Mouse (Mus musculus) ES-E14 (cell line): ENCODE data around the gene Cdkn2aip.

ENCODE experiments used
- CHD2 ChIP-seq: IDR thresholded peaks from 2 replicates; pipeline ENCODE4 v1.6.1; 2014; ENCODE audit warnings: mild to moderate bottlenecking, low read depth, low read length, inconsistent platforms
- HCFC1 ChIP-seq: IDR thresholded peaks from 2 replicates; pipeline ENCODE4 v1.6.1; 2012; ENCODE audit warnings: low read length, inconsistent platforms, borderline replicate concordance; ENCODE audit not compliant: insufficient read depth
- MAFK ChIP-seq: IDR thresholded peaks from 2 replicates; pipeline ENCODE4 v1.6.1; 2014; ENCODE audit warnings: mild to moderate bottlenecking, low read depth, low read length, inconsistent platforms; ENCODE audit not compliant: insufficient read depth

- TF ChIP-seq CHD2: no peak
- no peak for TF ChIP-seq MAFK
- no peak for TF ChIP-seq HCFC1
Measured at GRCm38 (mm10) chr8:47721609-47722008, 7.9 kb upstream of the Cdkn2aip start.
